Mouse (Mus musculus): ENCODE measurements around the gene Grin3b.

DNA sequence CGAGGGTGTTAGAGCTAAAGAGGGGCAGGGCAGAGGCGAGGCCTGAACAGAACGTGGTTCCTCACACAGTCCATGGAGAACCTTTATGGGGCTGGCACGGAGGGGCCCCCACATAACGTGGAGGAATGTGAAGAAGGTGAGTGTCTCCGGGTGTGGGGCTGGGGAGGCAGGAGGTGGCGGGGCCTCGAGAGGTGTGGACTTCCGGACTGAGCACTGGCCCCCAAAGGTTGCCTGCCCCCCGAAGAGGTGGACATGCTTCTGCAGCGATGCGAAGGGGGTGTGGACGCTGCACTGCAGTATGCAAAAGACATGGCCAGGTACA is 50.8 kb downstream of the Grin3b start:
- TF ChIP-seq CTCF (IDR thresholded peaks at IDR 0.05; ENCODE audit: borderline replicate concordance, extremely low read depth, insufficient read depth, insufficient read length) (no peak), POLR2A (IDR thresholded peaks at IDR 0.05; ENCODE audit: borderline replicate concordance, extremely low read depth, insufficient read depth, insufficient read length, poor library complexity, severe bottlenecking) (no peak)

All from brain, embryonic 14.5 days (tissue).